Mouse (Mus musculus) E14TG2a.4 (cell line): ENCODE results near the gene Zbtb25.

Experiments
- H3K27me3 ChIP-seq: 2 replicates; pipeline ENCODE4 v1.6.1; 2014; ENCODE audit warnings: low read length, control low read depth; ENCODE audit not compliant: insufficient read depth
- H3K36me3 ChIP-seq: 2 replicates; pipeline ENCODE4 v1.6.1; 2014; ENCODE audit warnings: low read length, control low read depth; ENCODE audit not compliant: insufficient read depth
- H3K4me1 ChIP-seq: replicated peaks from 2 replicates; pipeline ENCODE4 v1.6.1; 2014; ENCODE audit warnings: low read depth, low read length, control low read depth
- H3K4me3 ChIP-seq: replicated peaks from 2 replicates; pipeline ENCODE4 v1.5.1; 2014; ENCODE audit warnings: mild to moderate bottlenecking, low read length
- H3K9me3 ChIP-seq: 2 replicates; pipeline ENCODE4 v1.6.1; 2014; ENCODE audit warnings: low read length, control low read depth
- CTCF ChIP-seq: conservative IDR thresholded peaks from 2 replicates; pipeline ENCODE4 v1.5.1; 2014; ENCODE audit warnings: low read length
- NANOG ChIP-seq: IDR thresholded peaks from 2 replicates; pipeline ENCODE4 v1.6.1; 2014; ENCODE audit warnings: borderline replicate concordance, low read length, mixed read lengths
- POU5F1 ChIP-seq: IDR thresholded peaks from 2 replicates; pipeline ENCODE4 v1.6.1; 2014; ENCODE audit warnings: low read length, borderline replicate concordance

Gene Zbtb25

GRCm38 (mm10) chr12:76369206-76369977 is at the start of gene Zbtb25:
Gene Zbtb25, minus strand, starts transcription at chr12:76369602.
- H3K4me1 ChIP-seq = peaks cover 62% of the 10 kb centered on the region
- no peaks in the 10 kb centered on the region for H3K27me3 ChIP-seq
- peaks cover 12% of the 10 kb centered on the region for H3K36me3 ChIP-seq
- peak within 1 kb of the TSS; percentile 92 for H3K4me3 ChIP-seq
- no peak for TF ChIP-seq NANOG
- no peak for TF ChIP-seq POU5F1
- no peak for TF ChIP-seq CTCF
- no peaks in the 10 kb centered on the region for H3K9me3 ChIP-seq

DNA sequence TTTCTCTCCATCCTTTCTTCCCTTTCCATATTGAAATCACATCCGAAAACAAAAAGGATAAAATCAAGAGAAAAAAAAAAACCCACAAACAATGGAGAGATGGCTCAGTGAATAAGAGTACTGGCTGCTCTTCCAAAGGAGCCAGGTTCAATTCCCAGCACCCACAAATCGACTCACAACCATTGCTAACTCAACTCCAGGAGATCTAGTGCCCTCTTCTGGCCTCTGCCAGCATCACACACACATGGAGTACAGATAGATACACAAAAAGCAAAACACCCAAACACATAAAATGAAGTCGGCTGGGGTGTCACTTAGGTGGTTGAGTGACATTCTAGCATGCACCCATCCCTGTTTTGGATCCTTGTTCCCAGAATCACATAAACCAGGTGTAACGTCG is 48.9 kb upstream of the Zbtb25 start:
- H3K4me1 ChIP-seq = peaks cover 5% of the 10 kb centered on the region
- H3K4me3 ChIP-seq = no peak overlapping the region
- peaks cover 32% of the 10 kb centered on the region for H3K27me3 ChIP-seq
- H3K9me3 ChIP-seq = peaks cover 5% of the 10 kb centered on the region; the same call in 1 of the 2 replicates
- H3K36me3 ChIP-seq = no peaks in the 10 kb centered on the region
- TF ChIP-seq NANOG = no peak
- TF ChIP-seq CTCF = peak; percentile 43

DNA sequence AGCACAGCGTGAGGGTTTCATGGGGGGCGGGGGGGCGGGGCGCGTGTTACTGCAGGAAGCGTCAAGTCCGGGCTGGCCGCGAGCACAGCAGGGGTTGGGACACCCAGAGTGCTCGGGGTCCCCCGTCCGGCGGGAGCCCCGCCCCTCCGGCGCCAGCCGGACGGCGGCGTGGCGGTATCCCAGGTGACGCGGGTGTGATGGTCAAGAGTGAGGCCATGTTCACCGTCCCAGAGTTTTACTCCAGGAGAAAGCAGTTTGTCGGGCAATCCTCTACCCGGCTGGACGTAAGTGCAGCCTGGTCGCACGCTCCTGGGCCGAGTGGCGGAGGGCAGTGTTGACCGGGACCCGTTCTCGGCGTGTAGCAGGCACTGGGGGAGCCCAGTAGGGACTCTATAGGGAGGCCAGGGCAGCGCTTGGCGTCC is 48.0 kb upstream of the Zbtb25 start, which contains the start of gene Ppp1r36:
Gene Ppp1r36, plus strand, starts transcription at position 106 of the 422 bp plus-strand sequence.
- TF ChIP-seq CTCF (no peak), NANOG (no peak), POU5F1 (no peak)
- peaks cover 5% of the 10 kb centered on the region for H3K4me1 ChIP-seq
- peaks cover 32% of the 10 kb centered on the region for H3K27me3 ChIP-seq
- H3K36me3 ChIP-seq = no peaks in the 10 kb centered on the region
- peak within 1 kb of the TSS; percentile 74 for H3K4me3 ChIP-seq
- H3K9me3 ChIP-seq = peaks cover 5% of the 10 kb centered on the region; the same call in 1 of the 2 replicates

DNA sequence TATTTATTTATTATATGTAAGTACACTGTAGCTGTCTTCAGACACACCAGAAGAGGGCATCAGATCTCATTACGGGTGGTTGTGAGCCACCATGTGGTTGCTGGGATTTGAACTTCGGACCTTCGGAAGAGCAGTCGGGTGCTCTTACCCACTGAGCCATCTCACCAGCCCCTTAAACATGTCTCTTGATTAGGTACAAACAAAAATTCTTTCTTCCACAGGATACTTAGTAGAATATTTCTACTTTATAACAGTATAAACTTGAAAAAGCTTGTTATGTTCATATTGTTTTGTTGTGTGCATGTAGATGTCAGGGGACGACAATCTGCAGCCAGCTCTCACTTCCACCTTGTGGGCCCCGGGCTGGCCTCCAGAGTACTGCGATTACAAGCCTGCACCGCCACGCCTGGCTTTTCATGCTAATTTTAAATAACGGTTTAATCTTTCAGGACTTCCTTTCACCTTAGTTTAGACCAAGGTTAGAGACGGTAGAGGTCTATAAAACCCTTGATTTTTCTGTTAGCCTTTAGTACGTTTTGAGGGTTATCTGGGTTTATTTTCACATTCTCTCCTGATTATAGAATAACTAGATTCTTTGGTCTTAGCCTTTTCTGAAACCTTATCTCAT is 46.1 kb upstream of the Zbtb25 start:
- Histone ChIP-seq H3K9me3 (peaks cover 5% of the 10 kb centered on the region; the same call in 1 of the 2 replicates), H3K4me3 (no peak overlapping the region), H3K36me3 (no peaks in the 10 kb centered on the region), H3K4me1 (peaks cover 7% of the 10 kb centered on the region), H3K27me3 (peaks cover 30% of the 10 kb centered on the region)
- no peak for TF ChIP-seq POU5F1
- TF ChIP-seq CTCF = no peak
- TF ChIP-seq NANOG = no peak

- Histone ChIP-seq H3K4me1 (peaks cover 27% of the 10 kb centered on the region), H3K9me3 (no peaks in the 10 kb centered on the region), H3K36me3 (no peaks in the 10 kb centered on the region), H3K27me3 (peaks cover 36% of the 10 kb centered on the region), H3K4me3 (no peak overlapping the region)
- TF ChIP-seq NANOG (no peak), CTCF (no peak), POU5F1 (no peak)
Observed at GRCm38 (mm10) chr12:76409166-76409565, 39.8 kb upstream of the Zbtb25 start.

DNA sequence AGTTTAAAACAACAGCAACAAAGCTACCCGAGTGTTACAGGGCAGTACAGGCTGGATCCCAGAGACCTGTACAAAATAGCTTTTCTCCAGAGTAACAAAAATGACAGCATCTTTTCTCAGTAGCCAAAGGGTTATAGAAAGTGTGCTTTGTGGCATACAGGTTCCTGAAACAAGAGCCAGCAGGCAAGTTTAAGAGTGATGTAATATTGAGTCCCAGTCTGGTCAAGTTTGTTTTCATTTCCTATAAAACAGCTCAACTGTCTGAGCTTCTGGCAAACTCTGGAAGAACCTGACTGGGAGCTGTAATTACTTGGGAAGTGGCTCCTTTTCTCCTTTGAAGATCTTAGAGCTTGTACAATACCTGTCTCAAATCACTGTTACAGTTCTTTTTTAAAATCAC is 37.8 kb upstream of the Zbtb25 start:
- Histone ChIP-seq H3K4me3 (no peak overlapping the region), H3K27me3 (peaks cover 46% of the 10 kb centered on the region), H3K4me1 (peaks cover 36% of the 10 kb centered on the region), H3K9me3 (no peaks in the 10 kb centered on the region), H3K36me3 (no peaks in the 10 kb centered on the region)
- TF ChIP-seq NANOG (no peak), POU5F1 (no peak), CTCF (no peak)

DNA sequence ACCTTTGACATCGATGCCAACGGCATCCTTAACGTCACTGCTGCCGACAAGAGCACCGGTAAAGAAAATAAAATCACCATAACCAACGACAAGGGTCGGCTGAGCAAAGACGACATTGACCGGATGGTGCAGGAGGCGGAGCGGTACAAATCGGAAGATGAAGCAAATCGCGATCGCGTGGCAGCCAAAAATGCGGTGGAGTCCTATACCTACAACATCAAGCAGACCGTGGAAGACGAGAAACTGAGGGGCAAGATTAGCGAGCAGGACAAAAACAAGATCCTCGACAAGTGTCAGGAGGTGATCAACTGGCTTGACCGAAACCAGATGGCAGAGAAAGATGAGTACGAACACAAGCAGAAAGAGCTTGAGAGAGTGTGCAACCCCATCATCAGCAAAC is 36.6 kb upstream of the Zbtb25 start:
- Histone ChIP-seq H3K4me3 (peak overlapping the region; percentile 95), H3K27me3 (peaks cover 54% of the 10 kb centered on the region), H3K4me1 (peaks cover 36% of the 10 kb centered on the region), H3K36me3 (no peaks in the 10 kb centered on the region), H3K9me3 (no peaks in the 10 kb centered on the region)
- TF ChIP-seq NANOG = no peak
- no peak for TF ChIP-seq CTCF
- TF ChIP-seq POU5F1 = no peak

- peaks cover 55% of the 10 kb centered on the region for H3K27me3 ChIP-seq
- peak overlapping the region; percentile 95 for H3K4me3 ChIP-seq
- H3K36me3 ChIP-seq = no peaks in the 10 kb centered on the region
- TF ChIP-seq CTCF = no peak
- no peaks in the 10 kb centered on the region for H3K9me3 ChIP-seq
- H3K4me1 ChIP-seq = peaks cover 34% of the 10 kb centered on the region
Observed at GRCm38 (mm10) chr12:76405183-76405970, 36.0 kb upstream of the Zbtb25 start.
